Mouse (Mus musculus): ENCODE measurements around the gene Bri3bp.
"Not testable (repeated sequence)": the region's sequence is repeated elsewhere in the genome, so short reads cannot be mapped to it uniquely, and the experiment has no call there.

Gene Bri3bp

GRCm38 (mm10) chr5:125487375-125488115 lies 46.2 kb downstream of the Bri3bp start:
- peak; percentile 66 to 77 for DNase-seq

DNA sequence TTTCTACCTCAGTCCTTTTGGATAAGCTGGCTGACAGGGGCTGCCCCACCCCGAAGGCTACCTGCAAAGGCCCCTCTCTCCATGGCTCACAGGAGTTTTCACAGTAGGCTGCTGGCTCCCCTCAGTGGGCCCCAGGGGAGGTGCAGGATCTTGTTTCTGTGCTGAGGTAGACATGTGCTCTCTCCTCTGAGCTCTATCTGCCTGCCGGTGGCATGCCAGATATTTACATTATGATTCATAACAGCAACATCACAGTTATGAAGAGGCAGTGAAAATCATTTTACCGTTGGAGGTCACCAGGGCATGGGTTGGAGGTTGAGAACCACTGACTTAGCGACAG lies 46.7 kb downstream of the Bri3bp start:
- peak in 1 of 2 experiments; percentile 25 for DNase-seq

DNA sequence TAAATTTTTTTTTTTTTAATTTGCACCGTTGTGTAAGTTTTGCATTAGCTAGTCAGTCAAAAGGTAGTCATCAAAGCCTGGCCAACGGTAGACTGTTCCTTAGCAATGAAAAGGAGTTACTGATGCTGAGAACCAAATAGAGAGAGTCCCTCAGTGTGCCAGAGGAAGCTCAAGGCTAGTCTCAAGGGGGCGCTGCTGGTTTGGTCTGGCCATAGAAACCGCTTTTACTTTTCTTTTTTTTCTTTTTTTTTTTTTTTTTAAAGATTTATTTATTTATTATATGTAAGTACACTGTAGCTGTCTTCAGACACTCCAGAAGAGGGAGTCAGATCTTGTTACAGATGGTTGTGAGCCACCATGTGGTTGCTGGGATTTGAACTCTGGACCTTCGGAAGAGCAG lies 47.6 kb downstream of the Bri3bp start:
- not testable (repeated sequence) for DNase-seq

GRCm38 (mm10) chr5:125491107-125491506 lies 49.7 kb downstream of the Bri3bp start:
- peak; percentile 68 to 74 for DNase-seq

DNA sequence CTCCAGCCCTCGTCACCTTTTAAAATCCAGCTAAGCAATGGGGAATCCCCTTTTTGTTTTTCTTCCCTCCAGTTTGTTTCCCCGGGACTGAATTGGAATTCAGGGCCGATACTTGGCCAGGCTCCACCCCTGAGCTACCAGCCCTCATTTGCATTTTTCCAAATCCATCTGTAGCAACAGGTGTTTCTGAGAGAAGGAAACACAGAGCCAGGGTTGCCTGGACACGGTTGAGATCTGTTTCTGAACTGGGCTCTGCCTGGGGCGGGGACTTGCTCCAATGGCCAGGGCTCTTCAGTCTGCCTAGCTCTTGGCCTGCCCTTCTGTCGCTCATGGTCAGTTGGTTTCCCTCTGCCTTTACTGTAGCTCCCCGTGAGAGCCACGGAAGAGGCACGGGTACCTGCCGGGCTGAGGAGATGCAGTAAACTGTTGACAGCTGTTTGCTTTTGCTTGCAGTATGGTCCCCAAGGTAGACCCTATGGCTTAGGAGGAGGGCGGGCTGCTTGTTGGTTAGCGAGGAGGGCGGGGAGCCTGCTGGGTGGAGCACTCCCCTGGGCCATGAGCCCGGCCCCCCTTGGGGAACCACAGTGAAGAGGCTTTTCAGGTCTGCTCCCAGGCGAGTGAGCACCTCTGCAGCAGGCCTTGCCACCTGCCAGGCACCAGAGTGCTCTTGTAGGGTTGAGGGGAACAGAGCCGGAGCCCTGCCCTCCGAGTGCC lies 51.2 kb downstream of the Bri3bp start:
- DNase-seq: no peak

- DNase-seq: no peak
Measured at GRCm38 (mm10) chr5:125493093-125493423, 51.7 kb downstream of the Bri3bp start.

GRCm38 (mm10) chr5:125495655-125496054 lies 54.3 kb downstream of the Bri3bp start:
- DNase-seq: no peak

DNA sequence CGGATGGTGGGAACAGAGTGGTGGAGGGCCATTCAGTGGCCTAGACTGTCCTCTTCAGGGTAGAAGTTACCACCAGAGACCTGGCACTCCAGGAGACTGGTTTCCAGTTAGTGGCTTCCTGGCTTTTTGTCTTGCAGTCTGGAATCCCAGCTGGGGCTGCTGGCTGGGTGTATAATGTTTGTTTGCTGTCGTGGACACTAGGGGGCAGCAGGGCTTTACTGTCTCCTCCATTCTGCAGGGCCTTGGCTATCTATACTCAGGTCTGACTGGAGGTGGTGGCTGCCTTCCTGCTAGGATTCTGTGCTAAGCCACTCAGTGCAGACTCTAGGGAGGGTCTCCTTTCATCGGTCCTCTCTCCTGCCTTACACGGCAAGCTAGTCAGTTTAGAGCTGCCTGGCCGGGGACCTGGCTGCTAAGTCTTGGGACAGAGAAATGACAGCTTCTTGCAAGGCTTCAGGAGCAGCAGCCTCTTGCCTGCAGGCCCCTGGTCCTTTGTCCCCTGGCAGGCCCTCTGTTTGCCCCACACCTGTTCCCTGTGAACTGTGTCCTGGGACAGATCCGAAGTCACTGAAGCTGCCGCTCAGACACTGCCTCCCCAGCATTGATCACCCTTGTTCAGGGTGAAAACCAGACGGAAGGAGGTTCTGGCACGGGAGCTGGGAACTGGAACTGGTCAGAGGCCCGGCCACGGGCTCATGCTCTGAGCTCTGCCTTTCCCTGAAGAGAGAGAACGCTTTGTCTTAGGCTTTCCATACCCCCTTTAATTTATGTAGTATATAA lies 56.6 kb downstream of the Bri3bp start:
- DNase-seq: peak; percentile 84 to 86

GRCm38 (mm10) chr5:125501505-125501904 lies 60.1 kb downstream of the Bri3bp start:
- DNase-seq: no peak

DNA sequence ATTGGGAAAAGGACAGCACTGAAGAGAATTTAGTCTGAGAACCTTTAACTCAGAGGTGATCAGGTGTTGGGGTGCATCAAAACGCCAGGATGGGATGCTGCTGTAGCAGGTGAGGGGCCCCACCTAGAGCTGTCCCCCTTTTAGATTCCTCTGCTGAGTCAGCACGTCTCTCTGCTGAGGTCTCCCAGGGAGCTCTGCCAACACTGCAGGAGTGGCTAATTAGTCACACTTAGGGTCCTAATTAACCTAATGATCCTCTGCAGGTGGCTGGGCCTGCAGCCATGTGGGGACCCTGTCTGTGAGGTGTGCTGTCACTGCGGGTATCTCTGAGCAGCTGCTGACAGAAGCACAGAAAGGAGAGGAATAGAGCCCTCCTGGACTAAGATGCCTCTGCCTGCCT lies 60.8 kb downstream of the Bri3bp start:
- no peak for DNase-seq

DNA sequence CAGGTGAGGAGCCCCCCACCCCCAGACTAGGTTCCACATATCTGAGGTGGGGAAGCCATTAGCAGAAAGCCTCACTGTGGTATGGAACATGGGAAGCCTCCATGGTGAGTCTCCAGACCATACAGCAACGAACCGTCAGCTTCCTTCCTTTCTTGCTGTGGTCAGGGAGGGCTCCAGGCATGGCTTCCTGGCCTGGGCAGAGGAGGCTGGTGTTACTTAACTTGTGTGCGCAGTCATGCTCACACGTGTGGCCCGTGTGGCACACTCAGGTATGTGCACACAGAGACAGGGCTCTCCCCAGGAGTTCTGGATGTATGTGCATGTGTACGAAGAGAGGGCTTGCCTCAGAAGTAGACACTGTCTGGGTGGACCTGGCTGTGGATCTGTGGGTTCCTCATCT lies 62.3 kb downstream of the Bri3bp start:
- DNase-seq: no peak

DNA sequence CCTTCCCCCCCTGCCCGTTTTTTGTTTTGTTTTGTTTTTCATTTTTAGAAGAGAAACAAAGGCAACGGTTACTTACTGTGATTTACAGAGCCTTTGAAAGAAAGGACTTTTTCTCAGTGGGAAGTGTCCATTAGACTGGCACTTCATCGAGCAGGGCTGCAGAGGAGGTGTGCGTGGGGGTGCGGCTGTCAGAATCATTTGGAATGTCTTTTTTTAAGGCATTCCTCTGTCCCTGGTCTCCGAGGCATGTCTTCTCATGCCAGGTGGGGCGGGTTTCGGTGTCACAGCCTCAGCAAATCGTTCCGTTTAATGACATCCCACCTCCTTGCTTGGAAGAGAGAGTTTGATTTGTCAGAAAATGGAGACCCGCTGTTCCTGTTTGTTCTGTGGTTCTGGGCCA lies 63.3 kb downstream of the Bri3bp start:
- no peak for DNase-seq

DNA sequence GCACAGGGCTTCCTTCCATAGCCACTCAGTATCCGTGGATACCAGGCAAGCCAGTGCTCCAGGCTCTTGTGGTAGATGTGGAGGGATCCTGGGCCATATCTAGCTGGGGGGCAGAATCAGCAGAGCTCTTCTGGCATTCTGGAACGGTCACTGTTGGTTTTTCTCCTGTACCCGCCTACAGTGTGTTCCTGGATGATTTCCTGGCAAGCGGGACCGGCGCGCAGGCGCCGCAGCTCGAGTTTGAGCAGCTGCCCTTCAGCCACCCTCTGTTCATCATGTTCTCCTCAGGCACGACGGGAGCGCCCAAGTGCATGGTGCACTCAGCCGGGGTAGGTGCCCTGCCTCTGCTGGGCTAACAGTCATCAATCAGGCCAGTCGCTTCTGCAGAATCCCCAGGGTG lies 64.6 kb downstream of the Bri3bp start:
- DNase-seq: no peak

GRCm38 (mm10) chr5:125507582-125507981 lies 66.2 kb downstream of the Bri3bp start:
- no peak for DNase-seq

DNA sequence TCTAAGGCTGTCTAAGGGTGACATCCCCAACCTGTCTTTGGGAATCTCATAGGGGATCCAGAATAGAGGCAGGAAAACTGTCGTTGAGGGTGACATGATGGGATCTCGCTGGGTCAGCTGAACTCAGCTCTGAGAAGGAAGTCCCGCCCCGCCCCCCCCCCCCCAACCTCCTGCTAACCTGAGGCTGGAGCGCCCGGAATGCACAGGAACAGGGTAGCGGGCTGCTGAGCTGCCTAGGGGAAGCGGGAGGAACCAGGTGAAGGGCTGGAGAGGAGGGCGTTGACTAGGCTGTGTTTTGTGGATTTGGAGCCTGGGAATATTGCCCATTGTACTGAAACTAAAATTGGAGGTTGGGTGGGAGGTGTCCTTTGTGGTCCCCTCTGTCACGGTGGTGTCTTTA lies 66.6 kb downstream of the Bri3bp start:
- no peak for DNase-seq

- DNase-seq: peak; percentile 68 to 69
Measured at GRCm38 (mm10) chr5:125509541-125509940, 68.2 kb downstream of the Bri3bp start.
